Mouse (Mus musculus) G1E (cell line): Measurements from ENCODE around the gene Hist1h2bn.

ENCODE experiments used
- CTCF ChIP-seq: IDR thresholded peaks from 2 replicates; pipeline ENCODE4 v1.5.1; 2012; ENCODE audit warnings: low read depth, low read length, inconsistent platforms, mixed read lengths
- GATA2 ChIP-seq: IDR thresholded peaks from 2 replicates; pipeline ENCODE4 v1.6.1; 2012; ENCODE audit warnings: low read depth, low read length, inconsistent platforms, borderline replicate concordance
- POLR2AphosphoS5 ChIP-seq: IDR thresholded peaks from 2 replicates; pipeline ENCODE4 v1.6.1; 2012; ENCODE audit warnings: low read depth, low read length, inconsistent platforms; ENCODE audit not compliant: insufficient replicate concordance

DNA sequence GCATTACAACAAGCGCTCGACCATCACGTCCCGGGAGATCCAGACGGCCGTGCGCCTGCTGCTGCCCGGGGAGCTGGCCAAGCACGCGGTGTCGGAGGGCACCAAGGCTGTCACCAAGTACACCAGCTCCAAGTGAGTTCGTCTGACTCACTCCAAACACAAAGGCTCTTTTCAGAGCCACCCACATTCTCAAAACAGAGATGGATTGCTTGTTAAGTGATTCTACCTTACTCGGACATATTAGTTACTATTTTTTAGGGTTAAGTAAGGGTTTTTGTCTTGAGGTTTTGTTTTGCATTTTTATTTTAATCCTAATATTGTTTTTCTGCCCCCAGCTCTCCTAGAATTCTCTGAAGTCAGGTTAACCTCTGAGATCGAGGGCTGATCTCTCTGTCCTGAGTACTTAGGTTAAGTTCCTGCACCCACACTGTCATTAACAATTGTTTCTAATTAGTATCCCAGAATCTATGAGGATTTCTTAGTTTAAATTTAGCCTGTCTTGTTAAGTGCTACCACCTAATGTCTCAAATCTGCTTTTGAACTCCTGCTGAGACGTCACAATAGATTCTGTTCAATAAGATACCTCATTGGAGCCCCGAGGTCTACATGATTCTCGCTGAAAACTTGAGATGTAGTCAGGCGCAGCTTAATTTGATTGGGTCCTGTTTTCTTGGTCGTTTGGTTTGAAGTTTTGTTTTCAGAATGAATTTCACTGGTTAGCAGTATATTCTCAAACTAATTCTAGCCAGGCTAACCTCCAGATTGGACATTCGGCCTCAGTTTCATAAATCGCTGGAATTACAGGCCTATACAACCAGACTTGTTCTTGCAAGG, 34.1 kb downstream of the Hist1h2bn start:
- no peak for TF ChIP-seq CTCF
- TF ChIP-seq GATA2: no peak
- TF ChIP-seq POLR2AphosphoS5: peak; percentile 90; the same call in 1 of the 2 replicates
